Mouse (Mus musculus) Patski (cell line): Measurements from ENCODE around the gene Hoxd8. TPM values are rescaled to one million over a fixed set of nuclear protein-coding genes. Genes with fewer than 3 reads are reported as not detected.

Experiments
- ATAC-seq: fragments of 100-300 bp; one replicate; pipeline ENCODE4 v1.8.0; 2021
- CTCF ChIA-PET: fragments of 350-600 bp; sonication (Branson Sonifier 250); formaldehyde crosslinking; loops from one replicate; lab custom pipeline; 2022; ENCODE audit warnings: inconsistent platforms; lab: Charles Lee
- POLR2A ChIA-PET: fragments of 350-600 bp; sonication (Branson Sonifier 250); formaldehyde crosslinking; loops from one replicate; lab custom pipeline; 2022; ENCODE audit warnings: antibody characterized with exemption, inconsistent platforms; lab: Charles Lee
- DNase-seq: peaks from one replicate; pipeline ENCODE4 v3.0.0-alpha.2; 2011; ENCODE audit warnings: low read depth, low spot score
- H3K27me3 ChIP-seq: fragments of 371-371 bp; one replicate; pipeline ENCODE4 v1.5.1; 2021
- CTCF ChIP-seq: fragments of 100-300 bp; IDR thresholded peaks from one replicate; pipeline ENCODE4 v1.5.1; 2021
- in situ Hi-C: fragments of 300-500 bp; cut with MboI; formaldehyde crosslinking; loops from 3 replicates; pipeline ENCODE4 v1.11.1; 2018; ENCODE audit warnings: low pct_unique_long_range_greater_than_20kb, mixed read lengths
- polyA plus RNA-seq: library from polyadenylated mRNA; unstranded; gene quantifications from one replicate; pipeline ENCODE4 v1.2.3, GENCODE M21; 2021

Gene Hoxd8
- polyA plus RNA-seq, 1 experiment from 2014 or later = 17.1 TPM

DNA sequence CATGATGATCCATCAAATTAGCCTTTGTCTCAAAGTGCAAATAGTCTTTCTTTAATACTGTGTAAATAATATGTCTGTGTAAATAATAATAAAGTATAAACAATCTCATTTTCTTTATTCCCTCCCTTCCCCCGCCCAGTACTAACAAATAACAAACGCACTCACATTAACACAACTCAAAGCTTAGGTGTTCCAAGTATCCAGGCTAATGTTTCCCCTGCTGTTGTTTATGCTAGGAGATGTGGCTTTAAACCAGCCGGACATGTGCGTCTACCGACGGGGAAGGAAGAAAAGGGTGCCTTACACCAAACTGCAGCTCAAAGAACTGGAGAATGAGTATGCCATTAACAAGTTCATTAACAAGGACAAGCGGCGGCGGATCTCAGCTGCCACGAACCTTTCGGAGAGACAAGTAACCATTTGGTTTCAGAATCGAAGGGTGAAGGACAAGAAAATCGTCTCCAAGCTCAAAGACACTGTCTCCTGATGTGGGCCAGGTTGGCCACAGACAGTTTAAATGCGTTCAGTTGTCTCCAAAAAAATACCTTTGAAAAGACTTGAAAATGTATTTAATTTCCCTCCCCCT is 34.7 kb upstream of the Hoxd8 start:
- H3K27me3 ChIP-seq = peaks cover 47% of the 10 kb centered on the region
- ChIA-PET POLR2A (no interaction called here), CTCF (interaction anchor here (1.3 kb wide), 2 partner anchors 9 to 17 kb away, joined by 3 read pairs; no protein-coding TSS in a partner anchor)
- in situ Hi-C loops = loop anchor here (25.0 kb wide), 2 partner anchors 882 to 1107 kb away; partner anchors contain the start of gene Chn1
- ATAC-seq = no peak
- TF ChIP-seq CTCF = no peak
- no peak for DNase-seq

DNA sequence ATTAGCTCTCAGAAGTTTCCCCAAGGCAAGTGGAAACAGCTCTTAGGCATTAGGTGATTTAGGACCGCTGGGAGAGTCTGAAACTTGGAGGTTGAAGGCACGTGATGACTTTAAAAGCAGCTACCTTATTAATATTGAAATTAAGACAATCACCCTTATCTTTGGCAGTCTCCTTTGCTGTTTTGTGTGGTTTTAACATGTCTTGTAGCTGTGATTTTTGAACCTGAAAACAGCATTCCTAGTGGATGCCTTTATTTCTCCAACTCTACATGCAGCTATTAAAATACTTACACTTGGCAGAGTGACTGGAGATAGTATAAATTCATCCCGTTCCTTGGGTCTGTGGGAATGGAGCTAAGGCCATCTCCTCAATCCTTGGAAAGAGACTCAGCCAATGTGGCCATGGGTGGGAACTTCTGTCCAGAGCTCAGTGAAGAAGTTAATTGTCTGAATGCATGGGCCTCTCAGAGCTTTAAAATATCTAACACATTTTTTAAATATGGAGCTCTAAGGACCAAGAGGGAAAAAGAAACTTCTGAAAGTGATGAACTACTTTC is 33.7 kb upstream of the Hoxd8 start:
- POLR2A ChIA-PET = interaction anchor here (0.7 kb wide), 1 partner anchor 440 kb away, joined by 3 read pairs; no protein-coding TSS in a partner anchor
- CTCF ChIA-PET = interaction anchor here (1.3 kb wide), 1 partner anchor 10 kb away, joined by 3 read pairs; no protein-coding TSS in a partner anchor
- DNase-seq (no peak), ATAC-seq (no peak)
- no peak for TF ChIP-seq CTCF
- H3K27me3 ChIP-seq = peaks cover 45% of the 10 kb centered on the region
- in situ Hi-C loops = loop anchor here (25.0 kb wide), 2 partner anchors 883 to 1108 kb away; partner anchors contain the start of gene Chn1

DNA sequence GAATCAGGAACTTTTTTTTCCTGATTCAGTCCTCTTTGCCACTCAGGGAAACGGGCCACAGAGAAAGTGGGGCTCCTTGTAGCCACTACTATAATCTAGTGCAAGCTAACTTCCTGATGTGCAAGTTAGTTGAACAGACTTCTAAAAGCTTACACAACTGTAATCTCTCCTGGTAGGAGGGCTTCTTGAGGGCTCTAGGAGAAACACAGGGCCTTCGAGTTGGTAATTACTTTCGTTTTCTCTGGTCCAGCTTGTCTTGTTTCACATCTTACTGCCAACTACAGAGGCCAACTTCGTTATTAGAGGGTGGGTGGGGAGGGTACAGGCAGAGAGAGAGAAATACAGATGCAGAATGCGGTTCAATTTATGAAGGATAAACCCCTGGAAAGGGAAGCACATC is 32.6 kb upstream of the Hoxd8 start:
- peaks cover 38% of the 10 kb centered on the region for H3K27me3 ChIP-seq
- in situ Hi-C loops = loop anchor here (25.0 kb wide), 2 partner anchors 885 to 1110 kb away; partner anchors contain the start of gene Chn1
- ATAC-seq (no peak), DNase-seq (no peak)
- no peak for TF ChIP-seq CTCF
- POLR2A ChIA-PET = no interaction called here
- CTCF ChIA-PET = no interaction called here

DNA sequence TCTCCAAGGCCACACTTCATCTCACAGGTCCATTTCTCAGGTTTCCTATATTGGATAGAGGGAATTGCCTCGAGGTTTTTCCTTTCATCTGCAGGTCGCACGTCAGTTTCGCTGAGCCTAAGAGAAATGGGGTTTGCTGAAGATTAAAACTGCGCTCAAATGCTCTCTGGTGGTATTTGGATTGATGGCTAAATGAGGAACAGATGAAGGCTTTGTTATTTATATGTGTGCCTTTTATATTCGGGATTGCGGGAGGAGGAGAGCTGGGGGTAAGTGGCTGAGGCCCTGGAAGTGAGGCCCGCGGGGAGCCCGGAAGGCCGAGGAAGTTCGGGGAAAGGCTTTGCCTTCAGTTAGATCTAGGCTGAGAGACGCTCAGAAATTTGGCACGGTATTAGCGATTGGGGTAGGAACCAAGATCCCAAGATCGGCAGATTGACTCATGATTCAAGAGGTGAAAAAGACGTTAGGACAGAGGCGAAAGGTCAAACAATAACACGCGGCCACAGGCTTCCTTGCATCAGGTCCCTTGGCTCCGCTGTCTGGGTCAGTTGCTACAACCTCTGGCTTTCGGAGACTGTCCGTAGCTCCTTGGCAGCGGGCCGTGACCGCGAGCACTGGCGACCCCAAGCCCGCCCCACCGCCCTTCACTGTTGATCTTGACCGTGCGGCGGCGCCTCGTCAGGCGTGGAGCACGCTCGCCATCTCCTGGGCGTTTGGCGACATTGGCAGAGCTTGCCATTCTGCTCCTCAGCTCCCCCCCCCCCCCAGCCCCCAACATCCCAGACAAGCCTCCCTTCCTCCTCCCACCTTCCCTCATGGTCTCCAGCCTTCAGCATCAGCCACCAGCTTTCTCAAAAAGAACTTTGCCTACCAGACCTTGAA is 31.7 kb upstream of the Hoxd8 start:
- H3K27me3 ChIP-seq = peaks cover 31% of the 10 kb centered on the region
- ChIA-PET POLR2A (interaction anchor here (0.6 kb wide), 1 partner anchor 478 kb away, joined by 3 read pairs; no protein-coding TSS in a partner anchor), CTCF (interaction anchor here (0.6 to 0.8 kb wide), 2 partner anchors 9 to 689 kb away, joined by 3 read pairs; no protein-coding TSS in a partner anchor)
- in situ Hi-C loops = loop anchor here (25.0 kb wide), 2 partner anchors 885 to 1110 kb away; partner anchors contain the start of gene Chn1
- DNase-seq = no peak
- TF ChIP-seq CTCF = no peak
- no peak for ATAC-seq

DNA sequence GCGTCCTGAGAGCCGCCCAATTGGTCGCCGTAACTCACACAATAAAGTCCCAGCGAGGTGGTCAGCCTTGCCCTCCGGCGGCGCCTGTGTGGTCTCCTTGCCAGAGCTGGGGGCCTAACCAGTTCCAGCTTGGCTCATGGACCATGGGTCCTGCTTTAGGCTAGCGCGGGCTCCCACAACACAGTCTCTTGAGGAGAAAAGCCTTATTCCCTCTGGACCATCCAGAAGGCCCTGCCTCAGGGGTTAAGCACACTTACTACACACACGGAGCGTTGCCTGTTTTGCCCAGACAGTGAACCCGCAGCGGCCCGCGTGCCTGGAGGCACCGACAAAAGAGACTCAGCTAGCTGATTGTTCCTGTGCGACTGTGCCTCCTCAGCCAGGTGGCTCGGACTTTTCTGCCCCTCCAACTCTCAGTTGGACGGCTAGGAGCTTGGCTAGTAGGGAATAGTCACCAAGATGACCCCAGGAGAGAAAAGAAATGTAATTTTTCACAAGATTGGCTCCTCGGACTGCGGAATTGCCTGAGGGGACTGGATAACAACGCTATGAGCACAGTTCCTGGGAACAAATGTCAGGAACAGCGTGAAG is 30.5 kb upstream of the Hoxd8 start:
- DNase-seq (no peak), ATAC-seq (no peak)
- ChIA-PET CTCF (no interaction called here), POLR2A (no interaction called here)
- in situ Hi-C loops = loop anchor here (25.0 kb wide), 2 partner anchors 887 to 1112 kb away; partner anchors contain the start of gene Chn1
- H3K27me3 ChIP-seq = peaks cover 33% of the 10 kb centered on the region
- no peak for TF ChIP-seq CTCF

DNA sequence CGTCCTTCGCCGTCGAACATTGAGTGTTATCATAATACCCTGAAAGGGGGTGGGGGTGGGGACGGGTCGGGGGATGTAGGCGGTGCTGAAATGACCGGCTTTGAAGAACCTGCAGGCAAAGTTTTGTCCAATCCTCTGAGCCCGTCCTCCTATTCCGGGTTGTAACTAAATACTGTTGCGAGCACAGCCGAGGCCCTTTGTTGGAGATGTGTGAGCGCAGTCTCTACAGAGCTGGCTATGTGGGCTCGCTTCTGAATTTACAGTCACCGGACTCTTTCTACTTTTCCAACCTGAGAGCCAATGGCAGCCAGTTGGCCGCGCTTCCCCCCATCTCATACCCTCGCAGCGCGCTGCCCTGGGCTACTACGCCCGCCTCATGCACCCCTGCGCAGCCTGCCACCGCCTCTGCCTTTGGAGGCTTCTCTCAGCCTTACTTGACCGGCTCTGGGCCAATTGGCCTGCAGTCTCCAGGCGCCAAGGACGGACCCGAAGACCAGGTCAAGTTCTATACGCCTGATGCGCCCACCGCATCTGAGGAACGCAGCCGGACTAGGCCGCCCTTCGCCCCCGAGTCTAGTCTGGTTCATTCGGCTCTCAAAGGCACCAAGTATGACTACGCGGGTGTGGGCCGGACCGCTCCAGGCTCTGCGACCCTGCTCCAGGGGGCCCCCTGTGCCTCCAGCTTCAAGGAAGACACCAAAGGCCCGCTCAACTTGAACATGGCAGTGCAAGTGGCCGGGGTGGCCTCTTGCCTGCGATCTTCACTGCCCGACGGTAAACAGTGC is 29.3 kb upstream of the Hoxd8 start, which contains the start of gene Hoxd12:
TSS of gene Hoxd12 (plus strand) at position 133 of the 785 bp plus-strand sequence.
- no peak for ATAC-seq
- H3K27me3 ChIP-seq = peaks cover 25% of the 10 kb centered on the region
- in situ Hi-C loops = loop anchor here (25.0 kb wide), 3 partner anchors 888 to 1113 kb away; partner anchors contain the start of gene Chn1
- DNase-seq = no peak
- ChIA-PET CTCF (no interaction called here), POLR2A (no interaction called here)
- TF ChIP-seq CTCF = no peak

DNA sequence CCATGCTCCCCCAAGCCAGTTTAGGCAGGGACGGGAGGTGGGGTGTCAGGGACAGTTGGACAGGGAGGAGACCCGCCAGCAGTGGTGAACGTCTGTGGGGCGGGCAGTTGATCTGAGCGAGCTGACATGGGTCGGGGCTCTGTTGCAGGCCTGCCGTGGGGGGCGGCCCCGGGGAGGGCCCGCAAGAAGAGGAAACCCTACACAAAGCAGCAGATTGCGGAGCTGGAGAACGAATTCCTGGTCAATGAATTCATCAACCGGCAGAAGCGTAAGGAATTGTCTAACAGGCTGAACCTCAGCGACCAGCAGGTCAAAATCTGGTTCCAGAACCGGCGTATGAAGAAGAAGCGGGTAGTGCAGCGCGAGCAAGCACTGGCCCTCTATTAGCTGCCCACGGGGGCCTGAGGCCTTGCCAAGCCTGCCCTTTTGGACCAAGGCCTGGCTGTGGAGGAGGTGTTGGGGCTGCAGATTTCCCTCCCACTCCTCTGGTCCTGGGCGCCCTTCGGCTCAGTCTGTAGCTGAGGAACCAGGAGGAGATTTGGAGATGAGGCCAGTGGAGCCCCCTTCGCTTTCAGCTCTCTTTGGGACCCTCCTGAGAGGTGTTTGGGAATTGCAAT is 28.6 kb upstream of the Hoxd8 start:
- ATAC-seq = no peak
- peaks cover 25% of the 10 kb centered on the region for H3K27me3 ChIP-seq
- no peak for TF ChIP-seq CTCF
- no peak for DNase-seq
- CTCF ChIA-PET = no interaction called here
- in situ Hi-C loops = loop anchor here (25.0 kb wide), 1 partner anchor 1087 kb away; no protein-coding TSS in a partner anchor
- POLR2A ChIA-PET = no interaction called here

DNA sequence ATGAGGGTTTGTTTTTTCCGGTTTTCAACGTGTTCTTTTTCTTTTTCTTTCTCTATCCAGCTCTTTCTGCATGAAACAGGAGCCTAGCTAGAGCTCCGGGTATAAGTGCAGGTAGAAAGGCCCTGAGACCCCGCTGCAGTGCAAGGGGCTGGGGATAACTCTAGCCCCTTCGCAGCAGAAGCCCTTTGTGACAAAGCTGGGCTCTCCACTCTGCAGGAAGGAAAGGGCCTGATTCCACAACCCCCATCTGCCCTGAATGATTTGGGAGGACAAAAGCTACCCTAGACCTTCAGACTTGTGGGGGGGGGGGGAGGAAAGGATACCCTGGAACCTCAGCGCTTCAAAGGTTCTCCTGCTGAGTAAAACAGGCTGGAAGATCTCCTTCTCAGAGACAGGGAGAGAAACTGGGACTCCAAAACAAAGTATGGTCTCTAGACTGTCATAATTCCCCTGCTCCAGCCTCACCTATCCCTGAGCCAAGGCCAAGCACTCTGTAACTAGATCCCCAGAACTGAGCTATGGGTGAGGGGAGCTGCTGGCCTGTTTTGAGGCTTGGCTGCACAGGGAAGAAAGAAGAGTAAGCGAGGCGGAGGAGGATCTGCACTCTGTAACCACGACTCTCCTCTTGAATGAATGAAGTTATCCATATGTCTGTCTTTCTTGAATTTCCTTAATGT is 27.9 kb upstream of the Hoxd8 start:
- in situ Hi-C loops = loop anchor here (25.0 kb wide), 1 partner anchor 1086 kb away; no protein-coding TSS in a partner anchor
- no peak for DNase-seq
- ChIA-PET CTCF (interaction anchor here (1.6 kb wide), 1 partner anchor 10 kb away, joined by 6 read pairs; no protein-coding TSS in a partner anchor), POLR2A (interaction anchor here (0.7 kb wide), 1 partner anchor 1555 kb away, joined by 3 read pairs; no protein-coding TSS in a partner anchor)
- no peak for ATAC-seq
- peaks cover 25% of the 10 kb centered on the region for H3K27me3 ChIP-seq
- no peak for TF ChIP-seq CTCF
